Mouse (Mus musculus) brain, embryonic 14.5 days (tissue): ENCODE measurements around the gene Mfsd1. TPM values are rescaled to one million over a fixed set of nuclear protein-coding genes. Genes with fewer than 3 reads are reported as not detected.
A peak's percentile ranks its signal among the peaks of the same experiment; 100 is the strongest.

Experiments
- DNase-seq: peaks from one replicate; pipeline ENCODE4 v3.0.0-alpha.2; 2011; ENCODE audit warnings: low read depth
- CTCF ChIP-seq: fragments of 200-500 bp; IDR thresholded peaks from 2 replicates; pipeline ENCODE4 v1.5.1; 2012; ENCODE audit warnings: inconsistent platforms, mild to moderate bottlenecking, moderate library complexity, borderline replicate concordance; ENCODE audit not compliant: insufficient read depth, insufficient read length; ENCODE audit errors: extremely low read depth
- POLR2A ChIP-seq: fragments of 200-500 bp; IDR thresholded peaks from 2 replicates; pipeline ENCODE4 v1.6.1; 2012; ENCODE audit warnings: mild to moderate bottlenecking, inconsistent platforms, borderline replicate concordance; ENCODE audit not compliant: poor library complexity, insufficient read depth, insufficient read length, severe bottlenecking; ENCODE audit errors: extremely low read depth
- polyA plus RNA-seq: library from polyadenylated mRNA; depleted of rRNA; stranded (reverse); fragments of >200 nt; gene quantifications from 2 replicates; pipeline ENCODE4 v1.2.3, GENCODE M21; 2012

Mfsd1 gene
- polyA plus RNA-seq, 1 experiment: 24.1 TPM

GRCm38 (mm10) chr3:67568015-67568618, 14.4 kb upstream of the Mfsd1 start:
- TF ChIP-seq CTCF (peak; percentile 87), POLR2A (no peak)
- DNase-seq: peak; percentile 82

- TF ChIP-seq CTCF: peak; percentile 74; the same call in 1 of the 2 replicates
- TF ChIP-seq POLR2A: no peak
- peak; percentile 71 for DNase-seq
These were observed 9.6 kb upstream of the Mfsd1 start for GRCm38 (mm10) chr3:67572918-67573317.

GRCm38 (mm10) chr3:67573523-67573922, 9.0 kb upstream of the Mfsd1 start:
- no peak for TF ChIP-seq CTCF
- no peak for TF ChIP-seq POLR2A
- DNase-seq: no peak

- TF ChIP-seq POLR2A: no peak
- TF ChIP-seq CTCF: no peak
- DNase-seq: no peak
These were observed 6.3 kb upstream of the Mfsd1 start for GRCm38 (mm10) chr3:67576248-67576647.

GRCm38 (mm10) chr3:67576724-67577123, 5.8 kb upstream of the Mfsd1 start:
- TF ChIP-seq POLR2A (no peak), CTCF (no peak)
- no peak for DNase-seq

- TF ChIP-seq POLR2A: no peak
- TF ChIP-seq CTCF: no peak
- DNase-seq: no peak
These were observed 744 bp downstream of the Mfsd1 start for GRCm38 (mm10) chr3:67583125-67583845.

- TF ChIP-seq CTCF (no peak), POLR2A (no peak)
- no peak for DNase-seq
These were observed 1.3 kb downstream of the Mfsd1 start for GRCm38 (mm10) chr3:67583846-67584186.

GRCm38 (mm10) chr3:67586511-67586910, 4.0 kb downstream of the Mfsd1 start:
- no peak for DNase-seq
- TF ChIP-seq CTCF (no peak), POLR2A (no peak)

GRCm38 (mm10) chr3:67587430-67587829, 4.9 kb downstream of the Mfsd1 start:
- no peak for DNase-seq
- TF ChIP-seq POLR2A (no peak), CTCF (no peak)

GRCm38 (mm10) chr3:67601616-67602138, 19.1 kb downstream of the Mfsd1 start:
- DNase-seq: no peak
- TF ChIP-seq POLR2A (no peak), CTCF (no peak)

- TF ChIP-seq POLR2A (no peak), CTCF (no peak)
- DNase-seq: peak; percentile 78
These were observed 35.7 kb downstream of the Mfsd1 start for GRCm38 (mm10) chr3:67618222-67618621.

GRCm38 (mm10) chr3:67624629-67625028, 42.1 kb downstream of the Mfsd1 start:
- peak; percentile 19; the same call in 1 of the 2 replicates for TF ChIP-seq CTCF
- TF ChIP-seq POLR2A: no peak
- peak; percentile 73 for DNase-seq

- TF ChIP-seq POLR2A (no peak), CTCF (no peak)
- no peak for DNase-seq
These were observed 60.6 kb downstream of the Mfsd1 start for GRCm38 (mm10) chr3:67643135-67643534.
